Mouse (Mus musculus) erythroblast, embryonic 14.5 days (primary cell): ENCODE measurements around the gene Cd6.

Experiments used
- GATA1 ChIP-seq: IDR thresholded peaks from 2 replicates; pipeline ENCODE4 v1.6.1; 2012; ENCODE audit warnings: low read length, inconsistent platforms, mixed read lengths
- TAL1 ChIP-seq: IDR thresholded peaks from 3 replicates; pipeline ENCODE4 v1.6.1; 2012; ENCODE audit warnings: low read length, inconsistent platforms, mixed read lengths

- TF ChIP-seq TAL1: no peak
- TF ChIP-seq GATA1: no peak
These were observed 16.0 kb downstream of the Cd6 start for GRCm38 (mm10) chr19:10813905-10814304.
